Mouse (Mus musculus) heart, embryonic 15.5 days (tissue): ENCODE data around the gene Tmem91. TPM values are rescaled to one million over a fixed set of nuclear protein-coding genes. Genes with fewer than 3 reads are reported as not detected.

ENCODE experiments used
- ATAC-seq: fragments of 200-750 bp; cut with Nextera tagmentation; replicated peaks from 2 replicates; pipeline ENCODE4 v1.8.0; 2017; ENCODE audit warnings: low read depth, moderate TSS enrichment; ENCODE audit not compliant: insufficient number of reproducible peaks, insufficient read depth, low FRiP score
- H3K27ac ChIP-seq: fragments of 300-500 bp; sonication (generic); 2 replicates; pipeline ENCODE4 v1.5.1; 2015; ENCODE audit warnings: mild to moderate bottlenecking, inconsistent platforms
- H3K27me3 ChIP-seq: fragments of 300-500 bp; sonication (generic); 2 replicates; pipeline ENCODE4 v1.6.1; 2015; ENCODE audit warnings: inconsistent platforms
- H3K36me3 ChIP-seq: fragments of 300-500 bp; sonication (generic); 2 replicates; pipeline ENCODE4 v1.6.1; 2015; ENCODE audit warnings: mild to moderate bottlenecking, inconsistent platforms
- H3K4me1 ChIP-seq: fragments of 300-500 bp; sonication (generic); replicated peaks from 2 replicates; pipeline ENCODE4 v1.6.1; 2015; ENCODE audit warnings: inconsistent platforms
- H3K4me2 ChIP-seq: fragments of 300-500 bp; sonication (generic); 2 replicates; pipeline ENCODE4 v1.6.1; 2015; ENCODE audit warnings: inconsistent platforms, mild to moderate bottlenecking, moderate library complexity
- H3K4me3 ChIP-seq: fragments of 300-500 bp; sonication (generic); 2 replicates; pipeline ENCODE4 v1.5.1; 2015; ENCODE audit warnings: mild to moderate bottlenecking, inconsistent platforms
- H3K9ac ChIP-seq: fragments of 300-500 bp; sonication (generic); 2 replicates; pipeline ENCODE4 v1.6.1; 2015; ENCODE audit warnings: mild to moderate bottlenecking, inconsistent platforms
- H3K9me3 ChIP-seq: fragments of 300-500 bp; sonication (generic); replicated peaks from 2 replicates; pipeline ENCODE4 v1.6.1; 2016; ENCODE audit warnings: inconsistent platforms
- WGBS: fragments of 180-500 bp; shearing (Covaris S2); methylation state at CpG from one replicate; pipeline ENCODE4 v1.1.7; 2015; ENCODE audit warnings: mixed read lengths; 5-methylcytosine and 5-hydroxymethylcytosine counted together
- polyA plus RNA-seq: library from polyadenylated mRNA; unstranded; fragments of >200 nt; fragmentation: Nextera tagmentation; extraction: Ambion mirVana; gene quantifications from 2 replicates; pipeline ENCODE4 v1.2.1, GENCODE M21; 2015

Tmem91 gene
- polyA plus RNA-seq, 1 experiment from 2014 or later = 1.8 TPM

DNA sequence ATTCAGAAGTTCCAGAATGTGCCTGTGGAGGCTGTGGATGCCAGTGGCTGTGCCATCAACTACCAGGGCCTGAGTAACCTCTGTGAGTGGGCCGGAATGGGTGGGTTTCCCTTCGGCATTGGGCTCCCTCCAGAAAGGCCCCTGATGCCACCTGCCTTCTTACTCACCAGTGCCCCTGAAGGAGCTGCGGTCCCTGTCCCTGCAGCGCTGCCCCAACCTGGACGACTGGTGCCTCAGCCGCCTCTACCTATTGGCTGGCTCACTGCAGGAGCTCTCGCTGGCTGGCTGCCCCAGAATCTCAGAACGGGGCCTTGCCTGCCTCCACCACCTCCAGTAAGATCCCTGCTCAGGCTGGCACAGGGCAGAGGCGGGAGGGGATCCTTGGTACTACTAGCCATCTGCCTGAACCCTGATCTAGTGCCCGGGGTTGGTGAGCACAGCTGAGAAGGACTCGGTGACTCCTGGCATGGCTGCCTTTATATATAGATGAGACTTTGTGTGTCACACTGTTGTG, 51.1 kb downstream of the Tmem91 start:
- no peaks in the 10 kb centered on the region for H3K27me3 ChIP-seq
- H3K4me2 ChIP-seq = no peak overlapping the region
- no peak overlapping the region for H3K4me3 ChIP-seq
- WGBS = 90% methylated on average over 11 of the region's 11 CpGs
- H3K9ac ChIP-seq = no peak overlapping the region
- ATAC-seq = no peak
- H3K4me1 ChIP-seq = peaks cover 47% of the 10 kb centered on the region
- peaks cover 33% of the 10 kb centered on the region for H3K36me3 ChIP-seq
- H3K9me3 ChIP-seq = no peaks in the 10 kb centered on the region
- H3K27ac ChIP-seq = no peak overlapping the region

- Histone ChIP-seq H3K27ac (no peak overlapping the region), H3K9me3 (no peaks in the 10 kb centered on the region), H3K4me2 (no peak overlapping the region), H3K4me1 (peaks cover 19% of the 10 kb centered on the region), H3K9ac (no peak overlapping the region), H3K36me3 (peaks cover 32% of the 10 kb centered on the region), H3K27me3 (no peaks in the 10 kb centered on the region), H3K4me3 (no peak overlapping the region)
- no peak for ATAC-seq
- WGBS = 89% methylated on average over 11 of the region's 11 CpGs
Observed at GRCm38 (mm10) chr7:25620751-25621150, 54.2 kb downstream of the Tmem91 start.

- peak overlapping the region; percentile 83 for H3K4me3 ChIP-seq
- 0 out of 2 replicates have a peak, but pooled peaks cover 2% of the 10 kb centered on the region for H3K27me3 ChIP-seq
- peaks cover 15% of the 10 kb centered on the region for H3K4me1 ChIP-seq
- H3K4me2 ChIP-seq = peak overlapping the region; percentile 83
- no peak overlapping the region for H3K9ac ChIP-seq
- H3K9me3 ChIP-seq = no peaks in the 10 kb centered on the region
- 91% methylated on average over 5 of the region's 5 CpGs for WGBS
- peaks cover 30% of the 10 kb centered on the region for H3K36me3 ChIP-seq
- no peak for ATAC-seq
- H3K27ac ChIP-seq = no peak overlapping the region
Observed at GRCm38 (mm10) chr7:25620101-25620500, 54.9 kb downstream of the Tmem91 start.

DNA sequence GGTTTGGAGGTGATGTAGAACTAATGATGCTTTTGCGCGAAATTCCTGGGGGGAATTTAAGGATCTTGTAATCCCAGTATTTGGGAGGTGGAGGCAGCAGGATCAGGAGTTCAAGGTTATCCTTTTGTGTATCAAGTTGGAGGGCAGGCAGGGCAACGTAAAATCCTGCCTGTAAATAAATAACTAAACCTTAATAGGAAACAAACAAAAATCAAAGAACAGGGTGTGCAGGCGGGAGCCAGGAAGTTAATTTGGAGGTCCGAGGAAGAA, 55.3 kb downstream of the Tmem91 start:
- 0 out of 2 replicates have a peak, but pooled peaks cover 2% of the 10 kb centered on the region for H3K27me3 ChIP-seq
- peaks cover 30% of the 10 kb centered on the region for H3K36me3 ChIP-seq
- no peaks in the 10 kb centered on the region for H3K9me3 ChIP-seq
- H3K9ac ChIP-seq = peak overlapping the region; percentile 75
- peaks cover 11% of the 10 kb centered on the region for H3K4me1 ChIP-seq
- 21% methylated on average over 5 of the region's 5 CpGs for WGBS
- peak overlapping the region; percentile 81 for H3K27ac ChIP-seq
- no peak for ATAC-seq
- peak overlapping the region; percentile 83 for H3K4me3 ChIP-seq
- peak overlapping the region; percentile 83 for H3K4me2 ChIP-seq

Other genes starting within 250 kb of the Tmem91 start
- gene Ceacam1, start 197.6 kb downstream of the Tmem91 start, polyA plus RNA-seq = 3.0 and 4.4 TPM in 2 replicates
- not detected in 2 replicates for gene Ceacam2, start 135.3 kb downstream of the Tmem91 start, polyA plus RNA-seq
- gene Erich4, start 59.3 kb downstream of the Tmem91 start, polyA plus RNA-seq = not detected in 2 replicates
- 55.3 and 61.5 TPM in 2 replicates for gene Dmac2, start 55.8 kb downstream of the Tmem91 start, polyA plus RNA-seq
- gene B3gnt8, start 48.5 kb downstream of the Tmem91 start, polyA plus RNA-seq = 6.9 and 9.7 TPM in 2 replicates
- gene Bckdha, start 16.2 kb downstream of the Tmem91 start, polyA plus RNA-seq = 58.5 and 68.9 TPM in 2 replicates
- 30.3 and 45.7 TPM in 2 replicates for gene Exosc5, start 16.0 kb downstream of the Tmem91 start, polyA plus RNA-seq
- gene B9d2, start 5.6 kb upstream of the Tmem91 start, polyA plus RNA-seq = 24.5 and 30.9 TPM in 2 replicates
- 3.2 and 4.6 TPM in 2 replicates for gene Tgfb1, start 11.8 kb upstream of the Tmem91 start, polyA plus RNA-seq
- gene Ccdc97, start 43.9 kb upstream of the Tmem91 start, polyA plus RNA-seq = 17.6 and 23.5 TPM in 2 replicates
- gene Hnrnpul1, start 79.6 kb upstream of the Tmem91 start, polyA plus RNA-seq = 35.4 and 39.9 TPM in 2 replicates
- 49.1 and 65.3 TPM in 2 replicates for gene Axl, start 113.5 kb upstream of the Tmem91 start, polyA plus RNA-seq
- 3.3 and 5.1 TPM in 2 replicates for gene Cyp2s1, start 141.7 kb upstream of the Tmem91 start, polyA plus RNA-seq
- gene Cyp2b10, start 222.5 kb upstream of the Tmem91 start, polyA plus RNA-seq = not detected in 2 replicates